Mouse (Mus musculus) hindbrain, embryonic 15.5 days (tissue): ENCODE results near the gene Bid. TPM values are rescaled to one million over a fixed set of nuclear protein-coding genes. Genes with fewer than 3 reads are reported as not detected.

ENCODE experiments used
- ATAC-seq: fragments of 200-750 bp; cut with Nextera tagmentation; 2 replicates; pipeline ENCODE4 v1.8.0; 2017; ENCODE audit warnings: low read depth, moderate number of reproducible peaks, moderate TSS enrichment; ENCODE audit not compliant: low FRiP score
- H3K27ac ChIP-seq: fragments of 300-500 bp; sonication (generic); replicated peaks from 2 replicates; pipeline ENCODE4 v1.5.1; 2015; ENCODE audit warnings: mild to moderate bottlenecking, inconsistent platforms
- H3K27me3 ChIP-seq: fragments of 300-500 bp; sonication (generic); 2 replicates; pipeline ENCODE4 v1.6.1; 2015; ENCODE audit warnings: control low read depth, inconsistent platforms
- H3K36me3 ChIP-seq: fragments of 300-500 bp; sonication (generic); 2 replicates; pipeline ENCODE4 v1.6.1; 2015; ENCODE audit warnings: control low read depth, inconsistent platforms
- H3K4me1 ChIP-seq: fragments of 300-500 bp; sonication (generic); replicated peaks from 2 replicates; pipeline ENCODE4 v1.6.1; 2015; ENCODE audit warnings: control low read depth, inconsistent platforms
- H3K4me2 ChIP-seq: fragments of 300-500 bp; sonication (generic); 2 replicates; pipeline ENCODE4 v1.6.1; 2015; ENCODE audit warnings: moderate library complexity, mild to moderate bottlenecking, inconsistent platforms
- H3K4me3 ChIP-seq: fragments of 300-500 bp; sonication (generic); 2 replicates; pipeline ENCODE4 v1.5.1; 2015; ENCODE audit warnings: mild to moderate bottlenecking, inconsistent platforms
- H3K9ac ChIP-seq: fragments of 300-500 bp; sonication (generic); 2 replicates; pipeline ENCODE4 v1.6.1; 2015; ENCODE audit warnings: inconsistent platforms
- H3K9me3 ChIP-seq: fragments of 300-500 bp; sonication (generic); 2 replicates; pipeline ENCODE4 v1.6.1; 2016; ENCODE audit warnings: control low read depth, inconsistent platforms
- WGBS: fragments of 180-500 bp; shearing (Covaris S2); methylation state at CpG from one replicate; pipeline ENCODE4 v1.1.7; 2015; 5-methylcytosine and 5-hydroxymethylcytosine counted together
- polyA plus RNA-seq: library from polyadenylated mRNA; unstranded; fragments of >200 nt; fragmentation: Nextera tagmentation; extraction: Ambion mirVana; gene quantifications from 2 replicates; pipeline ENCODE4 v1.2.1, GENCODE M21; 2015

Gene Bid
- polyA plus RNA-seq, result 39.1 and 39.3 TPM in 2 replicates

DNA sequence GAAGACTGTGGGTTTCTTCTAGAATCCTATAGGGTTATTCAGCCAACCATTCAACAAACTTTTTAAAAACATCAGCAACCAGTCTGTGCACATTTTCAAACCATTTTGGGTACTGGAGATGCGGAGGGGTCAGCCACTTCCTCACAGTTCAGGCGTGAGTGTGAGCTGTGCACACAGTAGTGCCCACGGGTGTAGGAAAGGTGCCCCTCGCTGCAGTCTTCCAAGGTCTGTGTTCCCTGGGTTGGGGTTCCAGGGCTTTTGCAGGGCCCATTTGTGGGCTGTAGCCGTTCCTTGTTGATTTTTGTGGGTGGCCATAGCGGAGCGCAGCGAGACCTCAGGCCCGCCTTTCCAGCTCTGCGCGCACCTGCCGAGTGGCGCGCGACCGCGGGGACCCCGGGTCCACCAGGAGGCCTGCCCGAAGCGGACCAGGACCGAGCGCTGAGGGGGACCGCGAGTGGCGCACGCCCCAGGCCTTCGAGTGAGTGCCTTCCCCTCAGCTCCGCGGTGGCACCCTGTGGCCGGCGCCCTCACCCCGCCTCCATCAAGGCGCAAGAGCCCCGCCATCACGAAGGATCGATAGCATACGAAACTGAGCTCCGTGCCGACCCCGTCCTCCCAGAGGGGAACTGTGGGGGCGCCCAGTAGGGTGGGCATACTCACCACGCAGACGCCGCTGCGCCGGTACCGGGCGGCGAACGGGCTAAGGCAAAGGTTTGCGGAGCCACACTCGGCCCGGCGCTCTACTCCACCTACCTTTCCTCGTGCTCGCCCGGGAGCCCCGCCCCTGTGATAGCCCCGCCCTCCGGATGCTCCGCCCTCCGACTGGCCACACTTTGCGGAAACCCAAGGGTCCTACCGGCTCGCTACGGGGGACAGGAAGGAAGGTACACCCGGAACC, at the start of gene Bid:
Gene Bid, minus strand, starts transcription at position 780 of the 898 bp plus-strand sequence.
- H3K9ac ChIP-seq, result peak within 1 kb of the TSS; percentile 56
- peak; percentile 91 for ATAC-seq
- 0 out of 2 replicates have a peak within 1 kb of the TSS, but pooled peaks have one; percentile 2 for H3K27ac ChIP-seq
- no peaks in the 10 kb centered on the region for H3K9me3 ChIP-seq
- H3K27me3 ChIP-seq, result no peaks in the 10 kb centered on the region
- H3K36me3 ChIP-seq, result no peaks in the 10 kb centered on the region
- H3K4me3 ChIP-seq, result peak within 1 kb of the TSS; percentile 71
- H3K4me2 ChIP-seq, result peak within 1 kb of the TSS; percentile 85
- peaks cover 21% of the 10 kb centered on the region for H3K4me1 ChIP-seq
- WGBS, result 1% methylated on average over 67 of the region's 67 CpGs

DNA sequence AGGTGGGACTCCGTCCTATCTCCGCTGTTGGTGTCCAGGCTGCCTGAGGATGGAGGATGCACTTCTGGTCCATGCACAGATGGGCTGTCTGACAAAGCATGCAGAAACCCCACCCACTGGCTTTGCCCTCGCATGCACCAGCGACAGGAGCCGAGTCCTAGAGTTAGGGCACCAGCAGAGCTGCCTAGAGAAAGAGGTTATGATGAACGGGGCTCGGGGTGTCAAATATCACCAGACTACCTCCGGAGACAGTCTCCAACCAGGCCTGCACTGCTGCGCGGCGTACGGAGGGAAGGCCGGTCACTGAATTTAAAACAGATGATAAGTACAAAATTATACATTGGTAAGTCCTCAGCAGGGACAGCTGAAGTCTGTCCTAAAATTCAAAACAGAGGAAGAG, 49.2 kb upstream of the Bid start:
- no peaks in the 10 kb centered on the region for H3K9me3 ChIP-seq
- no peaks in the 10 kb centered on the region for H3K27me3 ChIP-seq
- peaks cover 23% of the 10 kb centered on the region for H3K36me3 ChIP-seq
- H3K4me2 ChIP-seq, result no peak overlapping the region
- H3K4me3 ChIP-seq, result no peak overlapping the region
- H3K4me1 ChIP-seq, result no peaks in the 10 kb centered on the region
- H3K27ac ChIP-seq, result no peak overlapping the region
- H3K9ac ChIP-seq, result no peak overlapping the region
- WGBS, result 79% methylated on average over 13 of the region's 13 CpGs
- ATAC-seq, result no peak

DNA sequence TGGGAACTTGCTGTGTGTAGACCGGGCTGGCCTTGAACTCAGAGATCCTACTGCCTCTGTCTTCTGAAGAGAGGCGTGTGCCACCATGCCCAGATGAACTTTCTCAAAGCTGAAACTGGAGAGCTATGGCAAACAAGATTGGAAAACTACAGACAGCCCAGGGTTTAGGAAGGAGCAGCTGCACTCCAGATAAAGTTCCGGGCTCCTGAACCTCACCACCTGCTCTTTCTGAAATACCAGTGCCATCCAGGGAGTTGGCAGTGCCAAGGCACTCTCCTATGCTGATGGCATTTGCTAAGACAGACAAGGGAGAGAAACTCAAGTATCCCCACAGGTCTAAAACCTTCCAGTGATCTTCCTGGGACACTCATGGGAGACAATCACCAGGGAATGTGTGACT, 47.5 kb upstream of the Bid start:
- WGBS, result 87% methylated on average over 3 of the region's 3 CpGs
- Histone ChIP-seq H3K4me3 (no peak overlapping the region), H3K9me3 (no peaks in the 10 kb centered on the region), H3K4me2 (no peak overlapping the region), H3K27me3 (no peaks in the 10 kb centered on the region), H3K9ac (no peak overlapping the region), H3K27ac (no peak overlapping the region), H3K4me1 (no peaks in the 10 kb centered on the region), H3K36me3 (peaks cover 14% of the 10 kb centered on the region; the same call in 1 of the 2 replicates)
- ATAC-seq, result no peak

DNA sequence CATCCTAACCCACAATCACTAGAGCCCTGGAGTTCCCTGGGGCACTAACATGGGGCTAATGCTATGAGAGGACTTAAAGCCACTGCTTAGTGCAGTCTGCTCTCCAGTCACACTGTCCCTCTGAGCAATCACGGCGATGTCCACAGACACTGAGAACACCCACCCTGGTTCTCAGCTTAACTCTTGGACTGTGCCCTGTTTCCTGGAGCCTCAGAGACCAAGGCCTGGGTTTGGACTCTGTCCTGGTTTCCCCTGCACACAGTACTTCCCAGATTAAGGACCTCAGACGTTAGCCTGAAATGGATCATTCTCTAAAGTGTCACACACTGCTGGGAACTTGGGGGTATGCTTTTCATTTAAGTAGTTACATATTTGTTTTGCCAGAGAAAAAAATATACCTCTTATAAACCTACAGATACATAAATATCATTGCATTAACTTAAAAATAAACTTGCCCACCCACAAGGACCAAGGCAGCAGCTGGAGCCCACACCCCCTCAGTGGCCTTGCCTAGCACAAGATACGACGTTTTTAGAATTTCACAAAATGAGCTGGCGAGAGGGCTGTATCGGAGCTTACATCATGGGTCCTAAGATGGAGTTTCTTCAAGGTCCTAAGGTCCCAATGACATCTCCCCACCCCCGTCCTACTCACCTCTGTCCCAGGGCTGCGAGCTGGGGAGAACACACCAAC, 43.8 kb upstream of the Bid start:
- no peak overlapping the region for H3K4me2 ChIP-seq
- H3K4me3 ChIP-seq, result no peak overlapping the region
- H3K27ac ChIP-seq, result no peak overlapping the region
- no peaks in the 10 kb centered on the region for H3K4me1 ChIP-seq
- H3K36me3 ChIP-seq, result peaks cover 42% of the 10 kb centered on the region
- WGBS, result 91% methylated on average over 9 of the region's 9 CpGs
- no peaks in the 10 kb centered on the region for H3K9me3 ChIP-seq
- H3K9ac ChIP-seq, result no peak overlapping the region
- no peak for ATAC-seq
- H3K27me3 ChIP-seq, result no peaks in the 10 kb centered on the region

DNA sequence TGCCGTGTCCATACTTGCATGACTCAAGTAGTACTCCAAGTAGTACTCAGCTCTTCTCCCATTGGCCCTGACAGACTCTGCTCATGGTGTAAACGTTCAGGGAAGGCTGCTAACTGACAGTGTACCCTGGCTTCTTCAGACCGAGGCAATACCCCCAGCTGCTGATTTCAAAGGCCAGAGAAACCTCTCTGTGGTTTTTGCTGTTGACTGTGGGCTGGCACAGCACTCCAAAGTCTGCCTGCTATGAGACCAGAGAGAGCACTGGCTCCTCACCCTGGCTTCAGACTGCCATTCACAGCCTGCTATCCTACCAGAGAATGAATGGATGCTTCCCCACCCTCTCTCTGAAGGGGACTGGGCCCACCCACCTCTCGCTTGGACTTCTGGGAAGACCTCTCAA, 40.7 kb upstream of the Bid start:
- no peaks in the 10 kb centered on the region for H3K4me1 ChIP-seq
- peaks cover 45% of the 10 kb centered on the region for H3K36me3 ChIP-seq
- no peaks in the 10 kb centered on the region for H3K9me3 ChIP-seq
- no peak for ATAC-seq
- no peak overlapping the region for H3K4me2 ChIP-seq
- H3K9ac ChIP-seq, result no peak overlapping the region
- H3K27me3 ChIP-seq, result no peaks in the 10 kb centered on the region
- H3K27ac ChIP-seq, result no peak overlapping the region
- 82% methylated on average over 4 of the region's 4 CpGs for WGBS
- no peak overlapping the region for H3K4me3 ChIP-seq

DNA sequence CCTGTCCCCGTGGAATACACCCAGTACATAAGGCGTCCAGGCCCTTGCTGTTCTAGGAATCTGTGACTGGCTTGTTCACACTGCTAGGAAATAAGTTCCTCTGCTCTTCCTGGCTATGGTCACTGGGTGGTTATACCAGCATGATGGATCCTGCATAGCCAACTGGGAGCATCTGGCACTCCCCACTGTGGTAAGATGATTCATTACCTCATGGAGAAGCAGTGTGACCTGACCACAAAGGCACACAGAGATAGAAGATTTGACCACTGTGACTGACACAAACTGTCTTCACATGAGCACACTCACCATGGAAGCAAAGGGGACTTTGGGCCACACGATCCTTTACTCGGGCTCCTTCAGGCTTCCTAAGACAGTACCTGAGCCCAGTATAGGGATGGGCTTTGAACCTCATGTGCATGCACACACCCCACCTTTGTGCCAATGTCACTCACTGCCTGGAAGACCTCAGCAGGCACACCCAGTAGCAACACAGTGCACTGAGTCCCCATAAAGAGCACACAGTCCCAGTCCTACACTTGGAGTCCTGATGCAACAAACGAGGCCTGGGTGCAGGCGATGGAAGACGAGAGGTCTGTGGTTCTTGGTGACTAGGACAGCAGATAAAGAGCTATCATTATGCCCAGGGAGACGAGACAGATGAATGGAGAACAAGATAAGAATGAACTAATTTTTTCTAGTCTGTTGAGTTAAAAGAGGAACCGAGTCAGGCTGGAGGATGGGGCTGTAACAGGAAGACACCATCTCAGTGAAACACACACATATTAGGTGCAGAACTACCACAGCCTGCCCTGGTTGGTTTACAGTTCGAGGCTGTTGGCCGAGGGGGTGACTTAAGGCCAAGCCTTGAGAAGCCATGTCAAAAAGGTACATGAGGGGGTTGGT, 39.9 kb upstream of the Bid start:
- Histone ChIP-seq H3K9me3 (no peaks in the 10 kb centered on the region), H3K27ac (no peak overlapping the region), H3K4me2 (no peak overlapping the region), H3K4me3 (no peak overlapping the region), H3K4me1 (no peaks in the 10 kb centered on the region), H3K27me3 (no peaks in the 10 kb centered on the region), H3K9ac (no peak overlapping the region), H3K36me3 (peaks cover 47% of the 10 kb centered on the region)
- 87% methylated on average over 11 of the region's 11 CpGs for WGBS
- ATAC-seq, result no peak

DNA sequence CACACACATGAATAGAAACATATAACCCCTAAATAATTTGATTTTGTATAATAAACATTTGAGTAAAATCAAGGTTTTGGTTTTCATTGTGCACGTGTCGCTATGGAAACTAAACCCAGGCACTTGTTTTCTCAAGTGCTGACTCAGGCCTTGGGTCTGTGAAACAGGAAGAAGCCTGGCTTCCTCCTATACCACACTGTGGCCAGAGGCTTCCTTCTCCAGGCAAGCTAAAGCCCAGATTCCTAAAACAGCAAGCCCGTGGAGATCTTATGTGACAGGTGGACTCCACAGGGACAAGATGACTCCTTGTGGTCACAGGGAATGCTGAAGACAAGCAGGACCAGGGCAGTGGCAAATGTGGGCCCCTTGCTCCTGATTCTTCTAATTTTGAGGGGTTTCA, 38.6 kb upstream of the Bid start:
- Histone ChIP-seq H3K27me3 (no peaks in the 10 kb centered on the region), H3K36me3 (peaks cover 51% of the 10 kb centered on the region), H3K4me1 (no peaks in the 10 kb centered on the region), H3K4me2 (no peak overlapping the region), H3K27ac (no peak overlapping the region), H3K9me3 (no peaks in the 10 kb centered on the region), H3K9ac (no peak overlapping the region), H3K4me3 (no peak overlapping the region)
- WGBS, result 86% methylated on average over 3 of the region's 3 CpGs
- ATAC-seq, result no peak

DNA sequence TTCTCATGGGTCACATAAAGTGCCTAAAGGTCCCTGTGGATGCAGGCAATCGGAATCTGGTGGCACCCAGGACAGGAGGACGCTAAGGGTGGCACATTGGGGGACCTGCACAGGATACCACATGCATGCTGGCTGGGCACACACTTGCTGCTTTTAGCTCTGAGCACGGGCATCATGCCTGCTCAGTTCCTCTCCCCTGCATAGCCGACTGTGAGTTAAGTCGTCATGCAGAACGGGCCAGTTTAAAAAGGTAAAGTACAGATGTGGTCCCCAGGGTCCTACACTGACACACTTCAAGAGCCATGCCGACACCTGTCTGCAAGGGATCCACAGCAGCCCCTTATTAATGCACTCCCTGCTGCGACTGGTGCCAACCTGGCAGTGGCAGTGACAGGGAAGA, 37.6 kb upstream of the Bid start:
- no peak overlapping the region for H3K4me3 ChIP-seq
- 88% methylated on average over 8 of the region's 8 CpGs for WGBS
- H3K9ac ChIP-seq, result no peak overlapping the region
- no peaks in the 10 kb centered on the region for H3K27me3 ChIP-seq
- no peak for ATAC-seq
- H3K36me3 ChIP-seq, result peaks cover 54% of the 10 kb centered on the region
- H3K27ac ChIP-seq, result no peak overlapping the region
- no peak overlapping the region for H3K4me2 ChIP-seq
- H3K9me3 ChIP-seq, result no peaks in the 10 kb centered on the region
- no peaks in the 10 kb centered on the region for H3K4me1 ChIP-seq

DNA sequence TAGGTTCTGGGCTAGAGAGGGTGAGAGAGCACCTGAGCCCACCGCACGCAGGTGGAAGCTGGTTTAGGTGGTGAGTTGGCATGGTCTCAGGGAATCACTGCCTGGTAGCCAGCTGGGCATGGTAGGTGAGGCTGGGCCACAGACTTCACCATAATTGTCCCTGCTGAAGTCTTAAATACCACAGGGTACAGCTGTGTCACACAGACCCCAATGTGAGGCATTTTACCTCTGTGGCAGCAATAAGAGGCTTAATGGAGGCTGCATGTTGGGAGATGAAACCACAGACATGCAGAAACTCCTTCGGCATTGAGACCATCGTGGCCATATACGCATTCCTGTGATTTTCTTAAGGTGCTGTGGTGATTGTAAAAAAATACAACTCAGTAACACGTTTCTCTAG, 35.8 kb upstream of the Bid start:
- peaks cover 51% of the 10 kb centered on the region for H3K36me3 ChIP-seq
- ATAC-seq, result no peak
- H3K4me3 ChIP-seq, result no peak overlapping the region
- H3K27ac ChIP-seq, result no peak overlapping the region
- H3K27me3 ChIP-seq, result no peaks in the 10 kb centered on the region
- H3K9me3 ChIP-seq, result no peaks in the 10 kb centered on the region
- WGBS, result 95% methylated on average over 6 of the region's 6 CpGs
- no peaks in the 10 kb centered on the region for H3K4me1 ChIP-seq
- H3K9ac ChIP-seq, result no peak overlapping the region
- H3K4me2 ChIP-seq, result no peak overlapping the region

DNA sequence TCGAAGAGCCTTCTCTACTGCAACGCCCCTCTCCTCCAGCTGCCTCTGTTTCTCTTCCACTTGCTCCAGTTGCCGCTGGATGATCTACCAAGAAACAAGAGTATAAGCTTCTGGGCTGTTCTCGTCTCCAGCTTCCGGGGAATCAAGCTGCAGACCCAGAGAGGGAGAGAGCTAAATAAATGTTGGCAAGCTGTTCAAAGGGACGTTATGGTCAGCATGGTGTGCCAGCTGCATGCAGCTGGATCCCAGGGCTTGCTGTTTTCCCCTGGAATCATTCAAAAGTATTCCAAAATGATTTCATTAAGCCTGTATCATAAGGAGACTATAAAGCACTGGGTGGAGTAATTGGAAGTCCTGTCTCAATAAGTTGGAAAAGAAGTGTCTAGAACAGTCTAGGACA, 34.7 kb upstream of the Bid start:
- Histone ChIP-seq H3K9me3 (no peaks in the 10 kb centered on the region), H3K4me2 (no peak overlapping the region), H3K27me3 (no peaks in the 10 kb centered on the region), H3K9ac (no peak overlapping the region), H3K27ac (no peak overlapping the region), H3K36me3 (peaks cover 48% of the 10 kb centered on the region), H3K4me3 (no peak overlapping the region), H3K4me1 (no peaks in the 10 kb centered on the region)
- 97% methylated on average over 6 of the region's 6 CpGs for WGBS
- ATAC-seq, result no peak

DNA sequence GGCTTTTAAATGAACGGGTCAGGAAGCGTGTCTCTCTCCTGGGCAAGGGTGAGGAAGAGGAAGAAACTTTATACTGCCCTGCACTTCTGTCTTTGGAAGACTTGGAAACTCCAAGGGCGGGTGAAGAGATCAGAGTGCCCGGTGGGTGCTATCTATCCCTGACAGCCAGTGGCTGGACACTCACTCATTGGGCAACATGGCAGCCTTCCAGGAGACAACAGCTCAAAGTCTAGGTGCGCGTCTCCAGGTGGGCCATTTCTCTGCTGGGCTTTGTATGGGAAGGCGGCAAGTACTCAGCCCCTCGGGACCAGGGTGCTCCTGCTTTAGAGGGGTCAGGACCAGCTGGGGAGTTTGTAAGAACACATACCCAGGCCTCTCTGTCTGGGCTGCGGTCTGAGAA, 28.9 kb upstream of the Bid start:
- Histone ChIP-seq H3K4me3 (no peak overlapping the region), H3K9ac (no peak overlapping the region), H3K4me1 (no peaks in the 10 kb centered on the region), H3K27ac (no peak overlapping the region), H3K27me3 (no peaks in the 10 kb centered on the region), H3K4me2 (no peak overlapping the region), H3K36me3 (peaks cover 48% of the 10 kb centered on the region), H3K9me3 (no peaks in the 10 kb centered on the region)
- no peak for ATAC-seq
- 96% methylated on average over 9 of the region's 9 CpGs for WGBS

DNA sequence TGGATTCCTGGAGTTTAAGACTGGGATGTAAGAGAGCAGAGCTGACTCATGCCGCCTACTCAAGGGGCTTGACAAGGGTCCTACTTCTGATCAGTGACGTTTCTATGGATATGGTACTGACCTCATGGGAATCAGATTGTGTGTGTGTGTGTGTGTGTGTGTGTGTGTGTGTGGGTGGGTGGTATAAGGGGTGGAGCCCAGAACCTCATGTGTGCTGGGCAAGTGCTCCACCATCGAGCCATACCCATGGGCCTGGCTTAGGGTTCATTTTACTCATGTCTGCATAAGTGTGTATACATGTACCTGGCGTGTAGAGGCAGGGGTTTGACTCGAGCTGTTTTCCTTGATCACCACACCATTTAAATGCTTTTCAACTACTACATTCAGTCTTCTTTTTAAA, 27.3 kb upstream of the Bid start:
- H3K4me1 ChIP-seq, result no peaks in the 10 kb centered on the region
- WGBS, result 94% methylated on average over 5 of the region's 5 CpGs
- H3K27me3 ChIP-seq, result no peaks in the 10 kb centered on the region
- H3K36me3 ChIP-seq, result peaks cover 34% of the 10 kb centered on the region
- H3K9ac ChIP-seq, result no peak overlapping the region
- H3K4me2 ChIP-seq, result no peak overlapping the region
- no peak overlapping the region for H3K4me3 ChIP-seq
- H3K27ac ChIP-seq, result no peak overlapping the region
- ATAC-seq, result no peak
- no peaks in the 10 kb centered on the region for H3K9me3 ChIP-seq
